ENCODE assay signal across 8 mouse cellular contexts in genomic region chr12:46399653-46399975, GRCm38 (mm10).
DNase-seq lines count a peak whose midpoint lies in the region; ATAC-seq and TF ChIP-seq lines count a peak whose summit lies in the region.

No protein-coding gene starts in this region.

- H3K27me3 ChIP-seq in cerebellum, adult 2 months (ENCODE audit: control insufficient read depth, insufficient read depth, low read length), result no peaks in the 10 kb centered on the region
- H3K27me3 ChIP-seq in lung, embryonic 15.5 days, result peaks cover 4% of the 10 kb centered on the region; the same call in 1 of the 2 replicates
- no peaks in the 10 kb centered on the region for H3K27me3 ChIP-seq in hindbrain, embryonic 16.5 days (replicated peaks; ENCODE audit: control insufficient read depth, insufficient read depth, low read length)
- no peaks in the 10 kb centered on the region for H3K27me3 ChIP-seq in midbrain, embryonic 12.5 days

- H3K36me3 ChIP-seq in lung, embryonic 15.5 days, result no peaks in the 10 kb centered on the region
- no peaks in the 10 kb centered on the region for H3K36me3 ChIP-seq in hindbrain, embryonic 16.5 days (ENCODE audit: control insufficient read depth, insufficient read depth, low read length)
- H3K36me3 ChIP-seq in midbrain, embryonic 12.5 days, result no peaks in the 10 kb centered on the region

- H3K4me3 ChIP-seq in cerebellum, adult 2 months (replicated peaks; ENCODE audit: insufficient read depth, low read depth, low read length), result peak overlapping the region; percentile 44
- peak overlapping the region; percentile 44 for H3K4me3 ChIP-seq in lung, embryonic 15.5 days
- H3K4me3 ChIP-seq in hindbrain, embryonic 16.5 days (ENCODE audit: low read length), result peak overlapping the region; percentile 53
- peak overlapping the region; percentile 47 for H3K4me3 ChIP-seq in midbrain, embryonic 12.5 days

- H3K4me2 ChIP-seq in lung, embryonic 15.5 days, result peak overlapping the region; percentile 80
- peak overlapping the region; percentile 74 for H3K4me2 ChIP-seq in hindbrain, embryonic 16.5 days (ENCODE audit: low read length)
- peak overlapping the region; percentile 65 for H3K4me2 ChIP-seq in midbrain, embryonic 12.5 days (replicated peaks)

- no peak for TF ChIP-seq POLR2A in cerebellum, adult 2 months (IDR thresholded peaks at IDR 0.05; ENCODE audit: borderline replicate concordance, insufficient read depth, low read length)

- ATAC-seq in lung, embryonic 15.5 days (ENCODE audit: borderline replicate concordance, extremely low read depth, low FRiP score, low TSS enrichment), result peak; percentile 55; the same call in 1 of the 2 replicates
- ATAC-seq in hindbrain, embryonic 16.5 days, result peak; percentile 90
- peak; percentile 88 for ATAC-seq in midbrain, embryonic 12.5 days (ENCODE audit: low FRiP score, low read depth)

- no peak overlapping the region for H3K9ac ChIP-seq in lung, embryonic 15.5 days
- H3K9ac ChIP-seq in hindbrain, embryonic 16.5 days (ENCODE audit: low read depth, low read length), result peak overlapping the region; percentile 71
- peak overlapping the region; percentile 52 for H3K9ac ChIP-seq in midbrain, embryonic 12.5 days (replicated peaks)

- H3K4me1 ChIP-seq in cerebellum, adult 2 months (ENCODE audit: control insufficient read depth, insufficient read depth, low read length), result no peaks in the 10 kb centered on the region
- no peaks in the 10 kb centered on the region for H3K4me1 ChIP-seq in lung, embryonic 15.5 days
- H3K4me1 ChIP-seq in hindbrain, embryonic 16.5 days (ENCODE audit: control insufficient read depth, insufficient read depth, low read depth, low read length), result no peaks in the 10 kb centered on the region
- H3K4me1 ChIP-seq in midbrain, embryonic 12.5 days, result no peaks in the 10 kb centered on the region

- DNase-seq in cerebellum, adult 2 months, result peak; percentile 9 to 21
- DNase-seq in cerebellum, adult 9-11 months, result no peak
- DNase-seq in lung, postnatal 10 days, result no peak
- DNase-seq in thymus, postnatal 10 days (ENCODE audit: low spot score in 2 of 2), result no peak
- DNase-seq in frontal cortex, postnatal 14 days (ENCODE audit: low spot score in 2 of 2), result no peak

- WGBS in cerebellum, adult 2 months, result 2% methylated on average over 14 of the region's 14 CpGs
- 0% methylated on average over 14 of the region's 14 CpGs for WGBS in lung, embryonic 15.5 days
- WGBS in hindbrain, embryonic 16.5 days, result 0% methylated on average over 14 of the region's 14 CpGs
- WGBS in midbrain, embryonic 12.5 days, result 3% methylated on average over 13 of the region's 14 CpGs

- no peaks in the 10 kb centered on the region for H3K9me3 ChIP-seq in lung, embryonic 15.5 days
- no peaks in the 10 kb centered on the region for H3K9me3 ChIP-seq in hindbrain, embryonic 16.5 days (ENCODE audit: control insufficient read depth, low read length)
- H3K9me3 ChIP-seq in midbrain, embryonic 12.5 days, result no peaks in the 10 kb centered on the region

- no peak overlapping the region for H3K27ac ChIP-seq in cerebellum, adult 2 months (ENCODE audit: insufficient read depth, low read length)
- H3K27ac ChIP-seq in lung, embryonic 15.5 days, result no peak overlapping the region
- H3K27ac ChIP-seq in hindbrain, embryonic 16.5 days (ENCODE audit: low read depth, low read length), result peak overlapping the region; percentile 86
- H3K27ac ChIP-seq in midbrain, embryonic 12.5 days (replicated peaks), result peak overlapping the region; percentile 49

- TF ChIP-seq CTCF in cerebellum, adult 2 months (IDR thresholded peaks at IDR 0.05; ENCODE audit: borderline replicate concordance, insufficient read depth, low read depth, low read length), result no peak

Comparison
In these comparisons a context has a peak if more than half of its experiments do, and no peak if none do; other contexts are left out.
1. DNase-seq: peak in cerebellum, adult 2 months (2 of 2); none in cerebellum, adult 9-11 months (single experiment), lung, postnatal 10 days (single experiment), thymus, postnatal 10 days (0 of 2) and frontal cortex, postnatal 14 days (0 of 2).
2. H3K27ac ChIP-seq: peak in hindbrain, embryonic 16.5 days (single experiment) and midbrain, embryonic 12.5 days (single experiment); none in cerebellum, adult 2 months (single experiment) and lung, embryonic 15.5 days (single experiment).
3. Peak in every context shown above with its lines, with median percentiles within 50 percentile points of each other: H3K4me3 ChIP-seq, ATAC-seq and H3K4me2 ChIP-seq.